In genomic region chr2:71312067-71312466, GRCm38 (mm10) we compare ENCODE assay signal across 25 mouse cellular contexts. TPM values are rescaled to one million over a fixed set of nuclear protein-coding genes. Genes with fewer than 3 reads are reported as not detected.
DNase-seq lines count a peak whose midpoint lies in the region; ATAC-seq lines count a peak whose summit lies in the region.
"Had no signal": no experiment of that assay in that cellular context is flagged by ENCODE, and none has a peak within 500 bp of the region (broad histone marks: within the 10 kb centered on the region; RNA-seq: fewer than 3 reads in every experiment).

No protein-coding gene starts in this region.

- 0 out of 2 replicates have a peak overlapping the region, but pooled peaks have one; percentile 19 for H3K27ac ChIP-seq in forebrain, embryonic 12.5 days
- no peak overlapping the region for H3K27ac ChIP-seq in forebrain, embryonic 15.5 days (replicated peaks)
- peak overlapping the region; percentile 45 for H3K27ac ChIP-seq in embryonic facial prominence, embryonic 10.5 days (replicated peaks)
- H3K27ac ChIP-seq in hindbrain, embryonic 12.5 days = no peak overlapping the region
- H3K27ac ChIP-seq: embryonic facial prominence, embryonic 13.5 days; heart, embryonic 10.5 days; heart, embryonic 13.5 days; hindbrain, embryonic 15.5 days had no signal

- peaks cover 5% of the 10 kb centered on the region; the same call in 1 of the 2 replicates for H3K4me1 ChIP-seq in forebrain, embryonic 12.5 days
- peaks cover 7% of the 10 kb centered on the region for H3K4me1 ChIP-seq in forebrain, embryonic 15.5 days
- peaks cover 51% of the 10 kb centered on the region for H3K4me1 ChIP-seq in embryonic facial prominence, embryonic 10.5 days
- H3K4me1 ChIP-seq in hindbrain, embryonic 12.5 days = peaks cover 13% of the 10 kb centered on the region; the same call in 1 of the 2 replicates
- H3K4me1 ChIP-seq: heart, embryonic 13.5 days; hindbrain, embryonic 15.5 days had no signal

- no peaks in the 10 kb centered on the region for H3K9me3 ChIP-seq in forebrain, embryonic 12.5 days
- no peaks in the 10 kb centered on the region for H3K9me3 ChIP-seq in forebrain, embryonic 15.5 days
- no peaks in the 10 kb centered on the region for H3K9me3 ChIP-seq in embryonic facial prominence, embryonic 10.5 days
- no peaks in the 10 kb centered on the region for H3K9me3 ChIP-seq in hindbrain, embryonic 12.5 days (replicated peaks)
- H3K9me3 ChIP-seq: embryonic facial prominence, embryonic 13.5 days; heart, embryonic 10.5 days; heart, embryonic 13.5 days; hindbrain, embryonic 15.5 days had no signal

- H3K9ac ChIP-seq in forebrain, embryonic 12.5 days = no peak overlapping the region
- no peak overlapping the region for H3K9ac ChIP-seq in forebrain, embryonic 15.5 days (replicated peaks)
- H3K9ac ChIP-seq in hindbrain, embryonic 12.5 days = no peak overlapping the region
- H3K9ac ChIP-seq: embryonic facial prominence, embryonic 13.5 days; heart, embryonic 13.5 days; hindbrain, embryonic 15.5 days had no signal

- WGBS in forebrain, embryonic 12.5 days = 67% methylated on average over 10 of the region's 10 CpGs
- WGBS in forebrain, embryonic 15.5 days = 77% methylated on average over 10 of the region's 10 CpGs
- 45% methylated on average over 10 of the region's 10 CpGs for WGBS in embryonic facial prominence, embryonic 10.5 days
- WGBS in hindbrain, embryonic 12.5 days = 66% methylated on average over 10 of the region's 10 CpGs

- no peak for ATAC-seq in forebrain, embryonic 12.5 days (ENCODE audit: low FRiP score)
- no peak for ATAC-seq in forebrain, embryonic 15.5 days (replicated peaks)
- no peak for ATAC-seq in hindbrain, embryonic 12.5 days (ENCODE audit: low FRiP score)
- ATAC-seq: CD4-positive, CD25-positive, alpha-beta regulatory T cell, adult 4 months; forebrain, embryonic 14.5 days; intestine, postnatal 0 days had no signal

- no peak overlapping the region for H3K4me3 ChIP-seq in forebrain, embryonic 12.5 days (replicated peaks)
- no peak overlapping the region for H3K4me3 ChIP-seq in forebrain, embryonic 15.5 days
- H3K4me3 ChIP-seq in embryonic facial prominence, embryonic 10.5 days = no peak overlapping the region
- no peak overlapping the region for H3K4me3 ChIP-seq in hindbrain, embryonic 12.5 days
- H3K4me3 ChIP-seq: embryonic facial prominence, embryonic 13.5 days; erythroblast, embryonic 14.5 days; heart, embryonic 10.5 days; heart, embryonic 13.5 days; hindbrain, embryonic 15.5 days had no signal

- peak; percentile 67 for DNase-seq in R1 (ENCODE audit: low read depth, low spot score)
- peak; percentile 44 for DNase-seq in embryonic facial prominence, embryonic 10.5 days (ENCODE audit: low spot score)
- DNase-seq in kidney, postnatal 10 days = no peak
- DNase-seq: adrenal gland, adult 2 months; adrenal gland, postnatal 14 days; cerebellum, adult 11 months; cerebellum, adult 2 months; cerebellum, adult 9-11 months; cerebellum, postnatal 25 days; gastrocnemius, postnatal 10 days; gastrocnemius, postnatal 36 days; heart, postnatal 14 days; heart, postnatal 4 days; kidney, adult 2 months had no signal

- H3K36me3 ChIP-seq in forebrain, embryonic 12.5 days (replicated peaks) = peaks cover 35% of the 10 kb centered on the region
- H3K36me3 ChIP-seq in forebrain, embryonic 15.5 days = peaks cover 45% of the 10 kb centered on the region
- H3K36me3 ChIP-seq in embryonic facial prominence, embryonic 10.5 days (replicated peaks) = peaks cover 24% of the 10 kb centered on the region
- H3K36me3 ChIP-seq in hindbrain, embryonic 12.5 days = peaks cover 24% of the 10 kb centered on the region

- no peaks in the 10 kb centered on the region for H3K27me3 ChIP-seq in forebrain, embryonic 12.5 days
- no peaks in the 10 kb centered on the region for H3K27me3 ChIP-seq in forebrain, embryonic 15.5 days
- no peaks in the 10 kb centered on the region for H3K27me3 ChIP-seq in embryonic facial prominence, embryonic 10.5 days (replicated peaks; ENCODE audit: low read depth, poor library complexity, severe bottlenecking)
- no peaks in the 10 kb centered on the region for H3K27me3 ChIP-seq in hindbrain, embryonic 12.5 days
- H3K27me3 ChIP-seq: embryonic facial prominence, embryonic 13.5 days; heart, embryonic 13.5 days; hindbrain, embryonic 15.5 days had no signal

- no peak overlapping the region for H3K4me2 ChIP-seq in forebrain, embryonic 12.5 days
- H3K4me2 ChIP-seq in forebrain, embryonic 15.5 days (replicated peaks) = no peak overlapping the region
- no peak overlapping the region for H3K4me2 ChIP-seq in hindbrain, embryonic 12.5 days (replicated peaks)
- H3K4me2 ChIP-seq: embryonic facial prominence, embryonic 13.5 days; heart, embryonic 13.5 days; hindbrain, embryonic 15.5 days had no signal

RNA-seq across cellular contexts. Expression of gene Slc25a12, which starts 55.5 kb away (rescaled TPM):
- 53.8 and 61.2 TPM in 2 replicates for polyA plus RNA-seq in forebrain, embryonic 12.5 days (2016; fragmentation: Nextera tagmentation; extraction: Ambion mirVana)
- polyA plus RNA-seq in forebrain, embryonic 15.5 days (2015; fragmentation: Nextera tagmentation; extraction: Ambion mirVana) = 74.6 and 82.0 TPM in 2 replicates
- 33.4 and 38.4 TPM in 2 replicates for polyA plus RNA-seq in embryonic facial prominence, embryonic 10.5 days (2016; fragmentation: Nextera tagmentation; extraction: Ambion mirVana)
- 48.8 and 54.1 TPM in 2 replicates for polyA plus RNA-seq in hindbrain, embryonic 12.5 days (2016; fragmentation: Nextera tagmentation; extraction: Ambion mirVana)

Comparison
In these comparisons a context has a peak if more than half of its experiments do, and no peak if none do; other contexts are left out.
1. H3K27ac ChIP-seq: peak in forebrain, embryonic 12.5 days (single experiment) and embryonic facial prominence, embryonic 10.5 days (single experiment); none in forebrain, embryonic 15.5 days (single experiment) and hindbrain, embryonic 12.5 days (single experiment).